Mouse (Mus musculus): ENCODE measurements around the gene Epha8.

Epha8 gene

GRCm38 (mm10) chr4:136956751-136957446, at the start of gene Epha8:
Gene Epha8, minus strand, starts transcription at chr4:136956816.
- peak; percentile 13 to 19 for DNase-seq

GRCm38 (mm10) chr4:137001825-137002224, 45.2 kb upstream of the Epha8 start:
- DNase-seq, result no peak

- DNase-seq, result no peak
Observed at GRCm38 (mm10) chr4:137001020-137001419, 44.4 kb upstream of the Epha8 start.

- no peak for DNase-seq
Observed at GRCm38 (mm10) chr4:136998371-136998770, 41.8 kb upstream of the Epha8 start.

- no peak for DNase-seq
Observed at GRCm38 (mm10) chr4:136997723-136998345, 41.2 kb upstream of the Epha8 start.

- DNase-seq, result no peak
Observed at GRCm38 (mm10) chr4:136996933-136997332, 40.3 kb upstream of the Epha8 start.

- DNase-seq, result no peak
Observed at GRCm38 (mm10) chr4:136995361-136995760, 38.7 kb upstream of the Epha8 start.

- DNase-seq, result no peak
Observed at GRCm38 (mm10) chr4:136981993-136982695, 25.5 kb upstream of the Epha8 start.

- DNase-seq, result peak; percentile 21 to 38
Observed at GRCm38 (mm10) chr4:136981347-136981746, 24.7 kb upstream of the Epha8 start.

GRCm38 (mm10) chr4:136980921-136981320, 24.3 kb upstream of the Epha8 start:
- DNase-seq, result no peak

GRCm38 (mm10) chr4:136977244-136977643, 20.6 kb upstream of the Epha8 start:
- no peak for DNase-seq

- DNase-seq, result peak in 1 of 2 experiments; percentile 5
Observed at GRCm38 (mm10) chr4:136970939-136971338, 14.3 kb upstream of the Epha8 start.

GRCm38 (mm10) chr4:136969503-136970276, 13.1 kb upstream of the Epha8 start:
- DNase-seq, result no peak

- no peak for DNase-seq
Observed at GRCm38 (mm10) chr4:136969096-136969495, 12.5 kb upstream of the Epha8 start.

- no peak for DNase-seq
Observed at GRCm38 (mm10) chr4:136967511-136967910, 10.9 kb upstream of the Epha8 start.

- DNase-seq, result no peak
Observed at GRCm38 (mm10) chr4:136966493-136967390, 10.1 kb upstream of the Epha8 start.

- DNase-seq, result no peak
Observed at GRCm38 (mm10) chr4:136964990-136965421, 8.4 kb upstream of the Epha8 start.

GRCm38 (mm10) chr4:136962447-136962846, 5.8 kb upstream of the Epha8 start:
- DNase-seq, result no peak

GRCm38 (mm10) chr4:136961642-136962285, 5.1 kb upstream of the Epha8 start:
- DNase-seq, result no peak

GRCm38 (mm10) chr4:136960581-136960980, 4.0 kb upstream of the Epha8 start:
- no peak for DNase-seq

- DNase-seq, result no peak
Observed at GRCm38 (mm10) chr4:136960068-136960467, 3.5 kb upstream of the Epha8 start.

Measured in lung, adult 18-20 months (tissue).